Mouse (Mus musculus) NIH3T3 (cell line): ENCODE results near the gene Vps26a.

Experiments
- DNase-seq: peaks from one replicate; pipeline ENCODE4 v3.0.0-alpha.2; 2012; ENCODE audit warnings: low read depth

Gene Vps26a

DNA sequence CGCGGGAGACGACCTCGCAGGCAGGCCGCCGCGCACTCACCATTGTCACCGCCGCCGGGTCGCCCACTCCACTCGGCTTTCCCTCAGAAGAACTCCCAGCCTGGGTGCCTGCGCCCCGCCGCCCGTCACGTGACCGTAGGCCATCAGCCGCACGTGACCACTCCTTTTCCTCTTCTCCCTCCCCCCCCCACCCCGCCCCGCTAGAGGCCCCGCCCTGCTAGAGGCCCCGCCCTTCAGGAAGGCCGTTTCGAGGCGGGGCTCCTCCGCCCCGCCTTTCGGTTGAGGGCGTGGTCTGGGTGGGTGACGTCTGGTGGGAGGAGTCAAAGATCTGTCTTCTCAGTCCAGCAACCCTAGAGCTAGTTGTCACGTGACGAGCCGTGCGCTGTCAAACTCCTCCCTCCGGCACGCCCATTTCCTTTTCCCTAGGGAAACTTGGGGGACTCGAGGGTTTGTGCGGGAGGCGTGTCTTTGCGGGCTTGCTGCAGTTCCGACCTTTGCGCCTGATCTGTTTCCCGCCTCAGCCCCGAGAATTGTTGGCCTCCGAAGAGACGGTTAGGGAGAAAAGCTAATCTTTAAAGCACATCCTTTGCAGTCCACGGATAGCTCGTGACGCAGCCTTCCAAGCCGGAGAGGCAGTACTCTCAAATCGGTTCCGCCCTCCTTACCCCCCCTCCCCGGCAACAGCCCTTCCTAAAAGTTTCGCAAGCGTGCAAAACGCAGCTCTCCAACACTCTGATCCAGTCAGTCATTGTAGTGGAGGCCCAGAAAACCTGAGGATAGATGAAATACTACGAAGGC is at the start of gene Vps26a:
TSS of gene Vps26a (minus strand) at position 188 of the 798 bp plus-strand sequence.
- DNase-seq = peak; percentile 99

DNA sequence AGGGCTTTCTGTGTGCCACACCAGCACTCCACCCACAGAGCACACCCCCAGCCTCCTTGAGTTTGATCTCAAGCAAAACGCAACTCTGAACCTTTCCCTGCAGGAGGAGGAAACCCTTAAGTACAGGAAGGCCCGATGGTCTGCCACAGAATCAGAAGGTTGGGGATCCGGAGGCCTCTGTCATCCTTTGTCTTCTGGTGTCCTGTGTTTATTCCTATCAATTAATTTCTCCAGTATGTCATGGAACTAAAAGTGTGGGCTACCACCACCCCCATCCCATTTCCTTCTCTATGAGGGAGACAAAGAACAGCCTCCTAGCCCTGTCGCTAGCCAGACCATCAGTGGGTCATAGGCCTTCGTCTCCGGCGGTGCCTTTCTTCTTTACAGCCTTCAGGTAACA is 47.9 kb upstream of the Vps26a start:
- DNase-seq = no peak

DNA sequence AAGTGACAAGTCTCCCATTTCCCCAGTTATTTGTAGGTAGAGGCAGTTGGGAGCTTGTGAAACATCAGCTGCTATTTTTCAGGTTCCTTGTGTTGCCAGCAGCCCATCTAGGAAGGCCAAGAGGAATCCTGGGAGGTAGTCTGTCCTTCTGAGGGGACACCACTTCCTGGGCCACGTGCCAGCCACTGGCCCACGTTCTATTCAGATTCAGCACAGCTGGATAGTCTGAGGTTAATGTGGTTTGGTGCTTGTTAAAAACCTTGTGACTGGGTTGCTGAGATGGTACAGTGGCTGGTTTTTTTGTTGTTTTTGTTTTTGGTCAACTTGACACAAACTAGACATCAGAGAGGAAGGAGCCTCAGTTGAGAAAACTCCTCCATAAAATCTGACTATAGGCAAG is 46.2 kb upstream of the Vps26a start:
- DNase-seq = peak; percentile 17

DNA sequence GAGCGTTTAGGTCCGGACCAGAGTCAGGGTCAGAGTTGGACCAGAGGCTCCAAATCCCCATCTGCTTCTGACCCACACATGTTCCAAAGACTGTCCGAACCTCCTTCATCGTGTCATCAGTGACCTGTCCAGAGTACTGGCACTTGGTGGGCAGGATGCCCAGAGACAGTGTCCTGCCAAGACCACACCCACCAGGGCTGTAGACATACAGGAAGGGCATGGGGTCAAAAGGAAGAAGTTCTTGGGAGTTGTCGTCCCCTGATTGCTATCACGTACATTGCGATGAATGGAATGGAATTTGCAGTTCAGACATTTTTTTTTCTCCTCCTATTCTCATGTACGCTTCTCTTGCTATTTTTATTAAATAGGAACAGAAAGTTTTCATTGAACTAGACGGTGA is 43.6 kb upstream of the Vps26a start:
- no peak for DNase-seq

DNA sequence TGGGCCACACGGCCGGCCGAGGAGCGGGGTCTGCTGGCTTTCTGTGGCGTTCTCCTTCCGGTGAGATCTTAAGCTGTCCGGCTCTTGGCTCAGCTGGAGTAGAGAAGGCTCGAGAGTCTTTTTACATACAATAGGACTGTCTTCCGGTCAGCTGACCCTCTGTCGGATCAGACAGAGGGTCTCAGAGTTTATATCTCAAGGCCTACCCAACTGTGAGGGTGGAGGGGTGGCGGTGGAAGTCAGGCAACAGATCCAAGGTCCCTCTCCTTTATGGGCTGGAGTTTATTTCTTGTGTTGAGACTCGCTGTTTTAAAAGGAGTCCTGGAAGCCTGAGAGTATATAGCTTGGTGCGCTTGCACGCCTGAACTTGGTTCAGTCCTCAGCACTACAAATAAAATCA is 40.7 kb upstream of the Vps26a start, which contains the start of gene Srgn:
TSS of gene Srgn (minus strand) at position 101 of the 400 bp plus-strand sequence.
- DNase-seq = no peak

DNA sequence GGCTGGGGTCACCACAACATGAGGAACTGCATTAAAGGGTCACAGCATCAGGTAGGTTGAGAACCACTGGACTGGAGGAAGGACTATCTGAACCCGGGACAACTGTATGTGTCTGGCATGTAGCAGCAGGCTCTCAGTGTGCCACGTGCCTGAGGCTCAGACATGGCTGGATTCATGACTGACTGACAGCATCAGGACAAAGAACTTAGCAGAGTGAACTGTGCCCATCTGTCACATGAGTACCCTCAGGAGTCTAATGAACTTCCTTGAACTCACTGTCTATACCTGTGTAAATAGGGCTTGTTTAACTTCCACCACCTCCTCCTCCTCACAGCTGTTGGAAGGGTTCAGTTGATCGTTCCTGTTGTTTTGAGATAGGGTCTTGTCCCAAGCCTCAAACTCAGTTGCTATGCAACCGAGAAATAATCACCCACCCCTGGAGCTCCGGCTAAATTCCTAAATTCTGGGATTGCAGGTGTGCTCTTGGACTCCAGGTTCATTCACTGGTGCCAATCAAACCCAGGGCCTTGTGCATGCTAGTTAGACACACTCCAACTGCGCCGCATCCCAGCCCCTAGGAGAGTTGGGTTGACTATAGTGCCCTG is 35.8 kb upstream of the Vps26a start:
- DNase-seq = no peak

DNA sequence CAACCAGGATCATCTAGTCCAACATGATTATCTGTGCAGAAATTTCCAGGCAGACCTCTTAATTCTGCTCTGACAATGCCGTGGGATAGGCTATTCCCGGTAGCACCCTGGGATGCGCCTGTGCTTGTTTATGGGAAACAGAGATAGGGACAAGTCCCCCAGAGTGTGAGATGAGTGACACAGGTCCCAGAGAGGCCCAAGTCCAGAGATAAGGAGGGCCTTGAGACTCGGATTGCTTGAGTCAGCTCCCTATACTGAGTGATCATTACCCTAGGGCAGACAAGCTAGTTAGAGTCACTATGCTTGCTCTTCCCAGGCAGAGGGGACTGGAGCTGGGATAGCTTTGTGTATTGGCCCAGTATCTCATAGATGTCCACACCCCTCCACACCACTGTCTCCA is 35.2 kb upstream of the Vps26a start:
- DNase-seq = no peak

DNA sequence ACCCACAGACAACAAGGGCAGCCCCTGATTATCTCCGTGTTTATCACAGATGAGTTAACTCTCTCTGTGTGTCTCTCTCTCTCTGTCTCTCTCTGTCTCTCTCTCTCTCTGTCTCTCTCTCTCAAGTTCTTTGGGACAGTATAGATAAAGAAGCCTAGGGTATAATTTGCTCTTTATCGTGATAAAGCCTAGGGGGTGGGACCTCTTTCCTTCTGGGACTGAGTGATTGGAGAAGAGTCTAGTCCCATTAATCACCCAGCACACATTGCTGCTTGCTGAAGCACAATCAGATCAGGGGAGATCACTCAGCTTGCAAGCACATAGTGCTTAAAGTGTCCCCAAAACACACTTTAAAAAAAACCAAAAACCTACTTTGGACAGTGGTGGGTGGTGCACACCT is 34.3 kb upstream of the Vps26a start:
- no peak for DNase-seq

DNA sequence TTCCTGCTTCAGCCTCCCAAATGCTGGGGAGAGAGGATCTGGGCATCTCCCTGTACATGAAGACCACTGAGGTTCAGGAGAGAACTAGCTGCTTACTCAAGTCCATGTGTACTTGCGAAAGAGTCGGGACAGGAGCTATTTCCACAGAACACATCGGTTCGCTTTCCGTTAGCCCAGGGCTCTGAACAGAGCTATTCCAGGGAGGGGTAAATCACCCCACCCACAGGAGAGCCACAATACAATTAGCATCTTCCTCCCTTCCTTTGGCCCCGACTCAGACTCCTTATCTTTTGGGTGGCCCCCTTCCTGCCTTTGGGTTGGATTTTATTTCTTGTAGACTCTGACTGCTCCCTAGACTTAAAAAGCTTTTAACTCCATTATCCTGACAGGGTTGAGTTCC is 30.9 kb upstream of the Vps26a start:
- no peak for DNase-seq

DNA sequence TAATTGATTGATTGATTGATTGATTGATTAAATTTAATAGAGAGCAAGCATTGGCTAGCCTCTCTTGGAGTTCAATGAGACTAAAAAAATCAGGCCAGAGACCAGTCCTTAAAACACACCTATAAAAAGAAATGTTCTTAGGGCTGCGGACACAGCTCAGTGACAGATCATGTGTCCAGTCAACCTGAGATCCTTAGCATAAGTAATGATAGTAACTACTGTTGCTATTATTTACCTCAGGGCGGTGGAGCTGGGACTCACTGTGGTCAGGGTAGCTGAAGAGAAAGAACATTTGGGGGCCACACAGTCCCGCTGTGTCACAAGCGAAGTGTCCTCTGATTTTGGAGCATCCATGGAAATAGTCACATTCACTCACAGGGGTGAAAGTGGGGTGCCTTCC is 26.2 kb upstream of the Vps26a start:
- DNase-seq = no peak

DNA sequence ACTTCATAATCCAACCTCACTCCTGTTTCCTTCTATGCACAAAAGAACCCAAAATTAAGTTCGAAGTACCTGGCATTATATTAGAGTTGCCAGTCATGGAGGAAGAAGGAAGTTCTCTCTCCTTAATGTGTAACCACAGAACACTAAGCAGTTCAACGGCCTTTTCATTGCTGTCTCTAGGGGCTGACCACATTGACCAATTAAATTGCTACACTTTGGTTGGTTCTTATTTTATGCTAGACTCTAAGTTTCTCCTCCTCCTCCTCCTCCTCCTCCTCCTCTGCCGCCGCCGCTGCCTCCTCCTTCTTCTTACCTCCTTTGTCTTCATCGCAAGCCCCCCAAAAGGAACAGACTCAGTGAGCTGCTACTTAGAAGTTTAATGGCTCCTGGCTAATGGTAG is 24.9 kb upstream of the Vps26a start:
- DNase-seq = no peak

DNA sequence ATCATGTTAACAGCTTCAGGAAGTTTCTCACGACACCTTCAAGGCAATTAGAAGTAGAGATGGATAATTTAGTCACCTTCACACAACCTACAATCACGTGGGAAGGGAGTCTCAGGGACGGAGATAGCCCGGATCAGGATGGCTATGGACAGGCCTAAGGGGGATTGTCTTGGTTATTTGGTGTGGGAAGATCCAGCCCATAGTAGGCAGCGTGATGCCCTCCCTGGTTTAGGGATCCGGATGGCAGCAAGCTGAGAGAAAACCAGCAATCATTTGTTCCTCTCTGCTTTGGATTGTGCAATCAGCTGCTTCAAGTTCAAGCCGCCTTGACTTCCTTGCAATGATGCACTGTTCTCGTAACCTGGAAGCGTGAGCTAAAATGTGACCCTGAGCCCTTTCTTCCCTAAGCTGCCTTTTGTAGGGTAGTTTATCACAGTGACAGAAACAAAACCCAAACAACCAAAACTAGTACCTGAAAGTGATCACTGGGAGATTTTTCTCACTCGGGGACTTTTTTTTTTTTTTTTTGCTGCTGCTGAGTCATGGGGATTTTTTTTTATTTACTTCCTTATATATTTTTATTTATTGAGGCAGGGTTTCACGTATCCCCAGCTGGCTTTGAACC is 22.5 kb upstream of the Vps26a start:
- no peak for DNase-seq

DNA sequence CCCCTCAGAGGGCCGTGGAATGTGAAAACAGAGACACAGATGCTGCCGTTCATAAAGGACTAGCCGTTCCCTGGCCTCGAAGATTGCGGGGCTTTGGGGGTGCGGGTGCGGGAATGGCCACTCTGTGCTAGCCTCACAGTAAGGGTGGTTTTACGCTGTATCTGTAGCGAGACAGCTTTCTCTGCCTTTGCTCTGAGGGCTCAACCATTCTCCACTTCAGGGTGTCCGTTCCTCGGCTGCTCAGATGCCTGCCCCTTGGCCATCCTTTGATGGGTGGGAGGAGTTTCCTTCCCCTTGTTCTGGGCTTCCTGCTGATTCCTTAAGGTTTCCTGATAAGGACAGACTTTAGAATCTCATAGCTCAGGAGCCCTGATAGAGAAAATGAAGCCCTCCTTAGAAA is 21.9 kb upstream of the Vps26a start:
- DNase-seq = no peak

DNA sequence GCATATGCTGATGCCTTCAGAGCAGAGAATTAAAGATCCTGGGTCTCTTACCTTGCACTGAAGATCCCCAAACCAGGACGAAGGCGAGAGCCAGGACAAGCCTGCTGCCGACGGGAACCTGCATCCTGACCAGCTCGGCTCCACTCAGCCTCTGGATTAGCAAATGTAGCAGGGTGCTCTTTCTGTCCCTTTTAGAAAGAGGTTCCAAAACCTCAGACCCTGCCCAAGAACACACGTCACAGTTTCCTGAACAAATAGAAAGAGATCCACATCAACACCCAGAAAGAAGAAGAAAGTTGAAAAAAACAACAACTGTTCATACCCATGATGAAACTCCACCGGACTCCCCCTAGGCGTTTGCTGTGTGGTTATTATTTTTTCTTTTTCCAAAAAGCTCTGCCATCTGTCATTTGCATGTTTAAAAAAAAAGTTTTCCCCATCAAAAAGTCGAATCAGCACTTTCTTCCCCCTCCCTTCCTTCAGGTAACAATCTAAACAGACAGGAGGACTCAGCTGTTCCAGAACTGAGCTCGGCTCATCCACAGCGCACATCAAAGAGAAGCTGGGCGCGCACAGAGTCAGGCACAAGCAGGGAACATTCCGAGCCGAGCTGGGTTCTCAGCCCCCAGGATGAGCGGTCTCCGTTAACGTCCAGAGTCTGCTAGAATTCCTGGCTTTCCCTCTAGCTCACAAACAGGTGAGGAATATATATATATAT is 21.1 kb upstream of the Vps26a start:
- no peak for DNase-seq

DNA sequence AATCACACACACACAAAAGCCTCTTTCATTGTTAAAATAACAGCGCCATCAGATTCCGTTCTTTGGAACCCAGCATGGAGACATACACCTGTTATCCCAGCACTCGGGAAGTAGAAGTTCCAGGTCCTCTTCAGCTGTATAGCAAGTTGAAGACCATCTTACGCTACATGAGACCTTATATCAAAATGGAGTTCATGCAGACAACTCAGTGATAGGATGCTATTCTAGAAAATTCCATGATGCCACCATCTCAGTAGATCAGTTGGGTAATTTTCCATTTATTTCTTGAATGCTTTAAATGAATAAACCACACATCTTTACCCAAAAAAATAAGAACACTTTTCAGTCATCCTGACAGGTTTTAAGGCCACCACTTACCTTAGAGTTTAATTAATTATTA is 20.5 kb upstream of the Vps26a start:
- DNase-seq = no peak

DNA sequence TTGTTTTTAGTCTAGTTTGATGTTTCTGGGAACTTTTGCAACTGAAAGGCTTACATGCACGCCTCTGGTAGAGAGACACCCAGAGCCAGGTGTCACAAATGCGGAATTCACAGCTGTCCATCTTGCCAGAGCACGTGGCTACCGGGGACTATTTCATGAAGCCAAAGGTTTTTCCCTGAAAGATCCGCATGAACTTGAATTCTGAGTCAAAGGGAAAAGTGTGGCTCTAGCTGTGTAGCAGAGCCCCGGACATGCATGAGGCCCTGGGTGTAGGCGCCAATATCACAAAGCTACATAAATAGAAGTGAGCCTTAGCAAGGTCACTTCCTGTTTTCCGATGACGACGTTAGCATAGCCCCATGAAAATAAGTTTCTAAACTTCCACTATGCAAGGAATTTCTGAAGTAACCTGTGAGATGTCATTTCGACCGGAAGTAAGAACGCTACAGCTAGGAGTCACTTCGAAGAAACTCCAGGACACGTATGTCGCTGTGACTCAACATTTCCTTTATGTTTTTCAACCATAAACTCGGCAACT is 19.5 kb upstream of the Vps26a start:
- no peak for DNase-seq

DNA sequence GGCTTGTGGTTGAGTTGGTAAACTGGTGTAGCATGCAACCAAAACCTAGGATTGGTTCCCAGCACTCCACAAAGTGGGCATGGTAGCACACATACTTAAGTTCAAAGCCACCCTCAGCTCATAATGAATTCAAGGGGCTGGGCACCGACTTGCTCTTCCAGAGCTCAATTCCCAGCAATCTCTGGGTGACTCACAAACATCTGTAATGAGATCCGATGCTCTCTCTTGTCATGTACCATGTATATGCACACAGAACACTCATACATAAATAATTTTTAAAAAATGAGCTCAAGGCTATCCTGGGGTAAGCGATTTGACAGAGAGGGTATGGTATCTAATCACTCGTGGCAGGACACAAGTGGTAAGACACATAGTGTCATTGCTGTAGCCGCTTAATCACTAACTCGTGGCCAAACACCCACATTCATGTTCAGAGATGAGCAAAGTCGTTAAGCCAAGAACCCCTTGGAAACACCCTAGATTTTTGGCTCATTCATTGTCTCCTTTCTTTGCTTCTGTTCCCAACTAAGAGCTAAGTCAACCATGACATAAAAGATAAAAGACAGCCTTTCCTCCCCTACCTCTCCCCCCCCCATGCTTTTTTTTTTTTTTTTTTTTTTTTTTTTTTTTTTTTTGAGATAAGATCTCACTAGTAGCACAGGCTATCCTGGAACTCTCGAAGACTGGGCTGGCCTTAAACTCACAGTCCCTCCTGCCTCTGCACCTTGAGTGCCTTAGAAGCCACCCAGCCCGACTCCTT is 18.8 kb upstream of the Vps26a start:
- no peak for DNase-seq

DNA sequence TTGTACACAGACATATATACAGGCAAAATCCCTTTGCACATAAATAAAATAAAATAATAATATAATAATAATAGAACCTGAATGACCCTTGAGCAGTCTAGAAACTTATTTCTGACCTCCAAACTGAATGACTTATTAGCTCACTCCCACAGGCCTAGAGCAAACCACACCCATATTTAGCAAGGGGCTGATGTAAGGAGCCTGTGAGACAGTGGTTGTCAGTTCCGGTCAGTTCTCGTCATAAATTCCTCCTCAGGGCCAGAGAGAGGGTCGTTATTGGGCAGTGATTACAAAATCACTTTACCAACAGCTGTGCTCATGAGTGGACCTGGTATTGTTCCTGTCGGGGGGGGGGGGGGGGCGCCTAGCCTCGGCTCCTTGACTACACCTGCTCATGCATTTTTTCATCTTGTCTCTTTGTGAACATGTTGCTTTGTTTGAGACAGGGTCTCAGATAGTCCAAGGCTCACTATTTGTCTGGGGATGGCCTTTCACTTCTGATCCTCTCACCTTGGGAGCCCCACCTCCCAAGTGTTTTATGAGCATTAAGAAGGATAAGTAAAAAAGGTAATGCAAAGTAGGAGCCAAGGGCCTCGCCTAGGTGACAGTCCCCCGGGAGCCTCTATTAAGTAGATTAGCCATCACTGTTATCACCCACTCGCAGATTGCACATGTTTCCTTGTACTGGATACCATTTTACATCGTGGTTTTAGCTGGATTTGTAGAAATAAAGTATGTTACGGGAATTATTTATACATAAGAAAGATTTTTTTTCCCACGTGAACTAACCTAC is 17.4 kb upstream of the Vps26a start:
- DNase-seq = peak; percentile 20

DNA sequence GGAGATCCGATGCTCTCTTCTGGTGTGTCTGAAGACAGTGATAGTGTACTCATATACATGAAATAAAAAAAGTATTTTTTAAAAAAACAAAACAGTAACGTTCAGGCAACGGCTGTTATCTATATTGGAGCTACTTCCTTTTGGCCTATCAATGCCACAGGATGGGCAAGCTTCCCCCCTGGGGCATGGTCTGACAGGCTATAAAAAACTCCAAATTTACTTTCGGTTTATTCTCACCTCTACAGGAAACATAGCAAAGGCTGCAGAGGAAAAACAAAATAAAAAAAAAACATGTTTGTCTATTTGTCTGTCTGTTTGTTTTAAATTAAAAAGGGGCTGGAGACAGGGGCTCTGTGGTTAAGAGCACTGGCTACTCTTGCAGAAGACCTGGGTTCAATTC is 16.7 kb upstream of the Vps26a start:
- no peak for DNase-seq

DNA sequence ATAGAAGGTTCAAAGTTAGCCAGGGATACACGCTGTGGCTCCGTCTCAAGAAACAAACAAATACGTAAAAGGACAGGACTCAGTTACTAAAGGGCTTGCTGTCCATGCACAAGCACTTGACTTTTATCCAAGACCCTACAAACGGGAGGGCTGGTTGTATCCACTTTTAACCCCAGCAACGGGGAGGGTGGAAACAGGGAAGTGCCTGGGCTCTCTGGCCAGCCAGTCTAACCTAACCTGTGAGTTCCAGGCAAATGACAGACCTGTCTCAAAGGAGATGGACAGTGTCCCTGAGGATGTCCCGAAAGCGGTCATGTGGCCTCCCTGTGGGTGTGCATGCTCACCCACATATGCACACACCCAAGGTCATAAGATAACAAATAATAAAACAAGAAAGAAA is 15.3 kb upstream of the Vps26a start:
- no peak for DNase-seq
